In genomic region chr9:15804296-15804695, GRCm38 (mm10) we compare ENCODE assay signal across 26 mouse cellular contexts.
"Had no signal": no experiment of that assay in that cellular context is flagged by ENCODE, and none has a peak within 500 bp of the region (broad histone marks: within the 10 kb centered on the region; RNA-seq: fewer than 3 reads in every experiment).

No protein-coding gene starts in this region.

- H3K9ac ChIP-seq: heart, embryonic 13.5 days; heart, embryonic 15.5 days; hindbrain, embryonic 12.5 days; hindbrain, embryonic 14.5 days; intestine, embryonic 15.5 days; limb, embryonic 12.5 days; liver, embryonic 13.5 days; liver, embryonic 15.5 days; liver, postnatal 0 days had no signal

- ATAC-seq: hindbrain, embryonic 16.5 days; inflammation-experienced regulatory T-cells, adult 6 months; intestine, embryonic 15.5 days; intestine, postnatal 0 days; liver, postnatal 0 days had no signal

- DNase-seq: gastrocnemius, postnatal 14 days; gastrocnemius, postnatal 36 days; kidney, adult 18-20 months; kidney, adult 8-10 months; kidney, postnatal 10 days; kidney, postnatal 25 days; kidney, postnatal 4 days; liver; liver, embryonic 13.5 days; liver, postnatal 0 days; lung, adult 2 months had no signal

- H3K27ac ChIP-seq: heart, embryonic 13.5 days; heart, embryonic 15.5 days; hindbrain, embryonic 10.5 days; hindbrain, embryonic 12.5 days; hindbrain, embryonic 14.5 days; intestine, embryonic 15.5 days; layer of hippocampus, adult 2 months; left cerebral cortex, adult 2 months; limb, embryonic 10.5 days; limb, embryonic 12.5 days; liver, embryonic 13.5 days; liver, embryonic 15.5 days had no signal

- H3K9me3 ChIP-seq: heart, embryonic 15.5 days; hindbrain, embryonic 12.5 days; intestine, embryonic 15.5 days; limb, embryonic 10.5 days; limb, embryonic 12.5 days; liver, embryonic 13.5 days; liver, embryonic 15.5 days had no signal

- H3K4me2 ChIP-seq: heart, embryonic 13.5 days; heart, embryonic 15.5 days; hindbrain, embryonic 12.5 days; hindbrain, embryonic 14.5 days; intestine, embryonic 15.5 days; limb, embryonic 12.5 days; liver, embryonic 11.5 days; liver, embryonic 13.5 days; liver, embryonic 15.5 days had no signal

- H3K36me3 ChIP-seq: heart, embryonic 13.5 days; heart, embryonic 15.5 days; hindbrain, embryonic 10.5 days; hindbrain, embryonic 12.5 days; intestine, embryonic 15.5 days; limb, embryonic 10.5 days; limb, embryonic 12.5 days; liver, embryonic 13.5 days; liver, embryonic 15.5 days had no signal

- H3K27me3 ChIP-seq: heart, embryonic 13.5 days; heart, embryonic 15.5 days; hindbrain, embryonic 12.5 days; intestine, embryonic 15.5 days; limb, embryonic 12.5 days; liver, embryonic 13.5 days; liver, embryonic 15.5 days had no signal

- H3K4me3 ChIP-seq: heart, embryonic 13.5 days; heart, embryonic 15.5 days; hindbrain, embryonic 10.5 days; hindbrain, embryonic 12.5 days; intestine, embryonic 15.5 days; layer of hippocampus, adult 2 months; left cerebral cortex, adult 2 months; limb, embryonic 10.5 days; limb, embryonic 12.5 days; liver, embryonic 13.5 days; liver, embryonic 15.5 days had no signal

- H3K4me1 ChIP-seq: heart, embryonic 13.5 days; heart, embryonic 15.5 days; hindbrain, embryonic 10.5 days; hindbrain, embryonic 12.5 days; intestine, embryonic 15.5 days; limb, embryonic 10.5 days; limb, embryonic 12.5 days; liver, embryonic 13.5 days; liver, embryonic 15.5 days had no signal
